Mouse (Mus musculus): Measurements from ENCODE around the gene Tpsb2. TPM values are rescaled to one million over a fixed set of nuclear protein-coding genes. Genes with fewer than 3 reads are reported as not detected.

Gene Tpsb2
- polyA plus RNA-seq, 1 experiment from 2014 or later, result not detected

DNA sequence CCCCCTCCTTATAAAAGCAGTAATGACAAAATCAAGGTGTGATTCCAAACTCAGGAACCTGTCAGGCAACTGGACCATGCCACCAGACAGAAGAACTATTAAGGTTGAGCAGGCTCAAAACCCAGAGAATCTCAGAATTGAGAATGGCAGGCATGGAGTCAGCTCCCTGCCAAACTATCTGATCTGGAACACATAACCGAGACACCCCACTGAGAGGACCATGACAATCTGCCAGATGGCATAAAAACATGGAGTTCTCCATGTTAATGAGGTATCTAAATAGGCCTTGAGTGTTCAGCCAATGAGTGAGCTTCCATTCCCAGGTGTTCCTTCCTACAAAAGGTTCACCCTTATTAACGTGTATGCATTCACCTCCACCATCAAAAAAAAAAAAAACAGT is 4.8 kb upstream of the Tpsb2 start:
- WGBS, result 73% methylated on average over 2 of the region's 2 CpGs
- Histone ChIP-seq H3K9me3 (ENCODE audit: control insufficient read depth, low read length) (no peaks in the 10 kb centered on the region), H3K27me3 (replicated peaks; ENCODE audit: control insufficient read depth, insufficient read depth, low read length) (no peaks in the 10 kb centered on the region), H3K4me1 (replicated peaks; ENCODE audit: control insufficient read depth, insufficient read depth, low read length) (no peaks in the 10 kb centered on the region), H3K27ac (ENCODE audit: low read length) (no peak overlapping the region), H3K4me2 (ENCODE audit: low read length) (no peak overlapping the region), H3K9ac (replicated peaks; ENCODE audit: low read depth, low read length) (no peak overlapping the region), H3K36me3 (ENCODE audit: control insufficient read depth, insufficient read depth) (no peaks in the 10 kb centered on the region), H3K4me3 (replicated peaks; ENCODE audit: low read length) (no peak overlapping the region)
- no peak for ATAC-seq

DNA sequence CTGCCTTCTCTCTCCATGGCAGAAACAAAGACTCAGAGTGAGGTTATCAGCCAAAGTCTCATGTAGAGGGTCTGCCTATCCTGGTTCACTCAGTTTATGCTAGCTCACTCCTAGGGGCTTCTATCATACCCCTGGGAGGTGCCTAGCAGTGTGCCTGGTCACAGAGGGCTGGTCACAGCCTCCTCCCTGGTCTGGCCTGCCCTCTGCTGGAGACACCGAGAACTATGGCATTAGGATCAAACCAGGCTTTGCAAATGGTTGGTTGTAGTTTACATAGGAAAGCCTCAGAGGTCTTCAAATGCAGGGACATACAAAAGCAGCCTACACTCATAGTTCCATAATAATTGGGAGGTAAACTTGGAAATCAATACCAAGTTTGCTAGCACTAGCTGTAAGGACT is 2.4 kb upstream of the Tpsb2 start:
- 0% methylated on average over 1 of the region's 1 CpGs for WGBS
- Histone ChIP-seq H3K4me1 (replicated peaks; ENCODE audit: control insufficient read depth, insufficient read depth, low read length) (no peaks in the 10 kb centered on the region), H3K27me3 (replicated peaks; ENCODE audit: control insufficient read depth, insufficient read depth, low read length) (no peaks in the 10 kb centered on the region), H3K4me2 (ENCODE audit: low read length) (no peak overlapping the region), H3K9me3 (ENCODE audit: control insufficient read depth, low read length) (no peaks in the 10 kb centered on the region), H3K27ac (ENCODE audit: low read length) (no peak overlapping the region), H3K4me3 (replicated peaks; ENCODE audit: low read length) (no peak overlapping the region), H3K36me3 (ENCODE audit: control insufficient read depth, insufficient read depth) (no peaks in the 10 kb centered on the region), H3K9ac (replicated peaks; ENCODE audit: low read depth, low read length) (no peak overlapping the region)
- ATAC-seq, result no peak

DNA sequence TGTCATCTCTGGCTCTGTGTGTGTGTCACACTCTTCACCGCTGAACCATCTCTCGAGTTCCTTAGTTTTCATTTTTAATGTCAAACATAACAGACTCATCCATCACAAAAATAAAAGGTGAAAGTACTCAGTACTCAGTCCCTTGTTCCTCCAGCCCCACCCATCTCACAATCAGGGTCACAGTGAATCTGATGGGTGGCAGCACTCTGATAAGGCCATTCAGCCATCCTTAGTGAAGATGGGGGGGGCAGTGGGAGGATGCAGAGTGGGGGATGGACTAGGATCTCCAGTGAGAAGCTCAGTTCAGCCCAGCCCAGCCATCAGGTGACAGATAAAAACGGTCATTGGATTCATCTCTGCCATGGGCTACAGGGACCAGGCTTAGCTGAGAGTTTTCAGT is 2.9 kb downstream of the Tpsb2 start, which contains the start of gene Tpsg1:
TSS of gene Tpsg1 (plus strand) at position 301 of the 400 bp plus-strand sequence.
- Histone ChIP-seq H3K27me3 (replicated peaks; ENCODE audit: control insufficient read depth, insufficient read depth, low read length) (no peaks in the 10 kb centered on the region), H3K27ac (ENCODE audit: low read length) (no peak within 1 kb of the TSS), H3K4me2 (ENCODE audit: low read length) (no peak within 1 kb of the TSS), H3K9ac (replicated peaks; ENCODE audit: low read depth, low read length) (no peak within 1 kb of the TSS), H3K4me1 (replicated peaks; ENCODE audit: control insufficient read depth, insufficient read depth, low read length) (no peaks in the 10 kb centered on the region), H3K36me3 (ENCODE audit: control insufficient read depth, insufficient read depth) (no peaks in the 10 kb centered on the region), H3K4me3 (replicated peaks; ENCODE audit: low read length) (no peak within 1 kb of the TSS), H3K9me3 (ENCODE audit: control insufficient read depth, low read length) (no peaks in the 10 kb centered on the region)
- WGBS, result 86% methylated on average over 3 of the region's 3 CpGs
- ATAC-seq, result no peak

DNA sequence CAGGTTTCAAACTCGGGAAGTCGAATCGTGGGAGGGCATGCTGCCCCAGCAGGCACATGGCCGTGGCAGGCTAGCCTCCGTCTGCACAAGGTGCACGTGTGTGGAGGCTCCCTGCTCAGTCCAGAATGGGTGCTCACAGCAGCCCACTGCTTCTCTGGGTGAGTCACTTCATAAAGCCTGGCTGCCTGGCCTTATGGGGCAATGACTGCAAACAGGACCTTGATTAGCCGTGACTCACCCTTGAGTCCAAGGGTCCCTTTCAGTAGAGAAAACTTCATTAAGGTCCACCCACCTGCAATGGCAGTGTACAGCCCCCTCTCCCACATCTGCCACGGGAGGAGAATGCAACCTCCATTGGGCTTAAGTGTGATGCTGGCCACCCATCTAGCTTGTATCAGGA is 6.4 kb downstream of the Tpsb2 start:
- no peak for ATAC-seq
- 84% methylated on average over 8 of the region's 8 CpGs for WGBS

DNA sequence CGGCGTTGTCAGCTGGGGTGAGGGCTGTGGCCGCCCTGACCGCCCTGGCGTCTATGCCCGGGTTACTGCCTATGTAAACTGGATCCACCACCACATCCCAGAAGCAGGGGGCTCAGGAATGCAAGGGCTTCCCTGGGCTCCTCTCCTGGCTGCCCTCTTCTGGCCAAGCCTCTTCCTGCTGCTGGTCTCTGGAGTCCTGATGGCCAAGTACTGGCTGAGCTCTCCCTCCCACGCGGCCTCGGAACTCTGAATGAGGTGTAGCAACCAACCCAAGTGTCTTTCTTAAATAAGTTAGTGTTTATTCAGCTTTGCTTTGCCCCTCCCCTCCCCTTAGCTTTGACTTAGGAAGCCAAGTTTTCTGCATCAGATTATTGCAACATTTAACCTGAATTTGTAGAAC is 7.9 kb downstream of the Tpsb2 start:
- Histone ChIP-seq H3K9me3 (ENCODE audit: control insufficient read depth, low read length) (no peaks in the 10 kb centered on the region), H3K27me3 (replicated peaks; ENCODE audit: control insufficient read depth, insufficient read depth, low read length) (no peaks in the 10 kb centered on the region), H3K4me2 (ENCODE audit: low read length) (no peak overlapping the region), H3K9ac (replicated peaks; ENCODE audit: low read depth, low read length) (no peak overlapping the region), H3K36me3 (ENCODE audit: control insufficient read depth, insufficient read depth) (peaks cover 2% of the 10 kb centered on the region; the same call in 1 of the 2 replicates), H3K27ac (ENCODE audit: low read length) (no peak overlapping the region), H3K4me1 (replicated peaks; ENCODE audit: control insufficient read depth, insufficient read depth, low read length) (no peaks in the 10 kb centered on the region), H3K4me3 (replicated peaks; ENCODE audit: low read length) (no peak overlapping the region)
- WGBS, result 43% methylated on average over 9 of the region's 9 CpGs
- no peak for ATAC-seq

More for the DNA sequence above, 6.4 kb downstream of the Tpsb2 start:
- Histone ChIP-seq H3K4me1 (replicated peaks; ENCODE audit: control insufficient read depth, insufficient read depth, low read length) (no peaks in the 10 kb centered on the region), H3K4me2 (ENCODE audit: low read length) (no peak overlapping the region), H3K36me3 (ENCODE audit: control insufficient read depth, insufficient read depth) (peaks cover 2% of the 10 kb centered on the region; the same call in 1 of the 2 replicates), H3K9ac (replicated peaks; ENCODE audit: low read depth, low read length) (no peak overlapping the region), H3K4me3 (replicated peaks; ENCODE audit: low read length) (no peak overlapping the region), H3K27ac (ENCODE audit: low read length) (no peak overlapping the region), H3K27me3 (replicated peaks; ENCODE audit: control insufficient read depth, insufficient read depth, low read length) (no peaks in the 10 kb centered on the region), H3K9me3 (ENCODE audit: control insufficient read depth, low read length) (no peaks in the 10 kb centered on the region)

DNA sequence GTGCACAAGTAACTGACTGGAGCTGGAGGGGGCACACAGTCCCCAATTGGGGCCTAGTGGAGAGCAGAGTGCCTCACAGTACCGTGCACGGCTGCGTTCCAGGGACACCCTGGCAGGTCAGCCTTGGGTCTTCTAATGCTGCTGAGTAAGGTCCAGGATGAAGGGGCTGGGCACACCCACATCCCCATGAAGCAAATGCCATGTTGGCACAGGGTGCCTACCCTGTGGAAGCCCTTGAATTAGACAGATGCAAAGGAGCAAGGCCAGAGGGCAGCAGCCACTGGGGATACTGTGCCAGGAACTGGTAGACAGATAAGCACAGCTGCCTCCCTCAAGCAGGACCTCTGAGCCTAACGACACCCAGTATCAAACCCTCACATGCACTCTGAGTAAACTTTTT is 28.4 kb downstream of the Tpsb2 start:
- Histone ChIP-seq H3K36me3 (ENCODE audit: control insufficient read depth, insufficient read depth) (no peaks in the 10 kb centered on the region), H3K27ac (ENCODE audit: low read length) (no peak overlapping the region), H3K4me1 (replicated peaks; ENCODE audit: control insufficient read depth, insufficient read depth, low read length) (peaks cover 11% of the 10 kb centered on the region), H3K4me2 (ENCODE audit: low read length) (no peak overlapping the region), H3K9ac (replicated peaks; ENCODE audit: low read depth, low read length) (no peak overlapping the region), H3K9me3 (ENCODE audit: control insufficient read depth, low read length) (no peaks in the 10 kb centered on the region), H3K4me3 (replicated peaks; ENCODE audit: low read length) (no peak overlapping the region), H3K27me3 (replicated peaks; ENCODE audit: control insufficient read depth, insufficient read depth, low read length) (no peaks in the 10 kb centered on the region)
- 91% methylated on average over 4 of the region's 4 CpGs for WGBS
- no peak for ATAC-seq

DNA sequence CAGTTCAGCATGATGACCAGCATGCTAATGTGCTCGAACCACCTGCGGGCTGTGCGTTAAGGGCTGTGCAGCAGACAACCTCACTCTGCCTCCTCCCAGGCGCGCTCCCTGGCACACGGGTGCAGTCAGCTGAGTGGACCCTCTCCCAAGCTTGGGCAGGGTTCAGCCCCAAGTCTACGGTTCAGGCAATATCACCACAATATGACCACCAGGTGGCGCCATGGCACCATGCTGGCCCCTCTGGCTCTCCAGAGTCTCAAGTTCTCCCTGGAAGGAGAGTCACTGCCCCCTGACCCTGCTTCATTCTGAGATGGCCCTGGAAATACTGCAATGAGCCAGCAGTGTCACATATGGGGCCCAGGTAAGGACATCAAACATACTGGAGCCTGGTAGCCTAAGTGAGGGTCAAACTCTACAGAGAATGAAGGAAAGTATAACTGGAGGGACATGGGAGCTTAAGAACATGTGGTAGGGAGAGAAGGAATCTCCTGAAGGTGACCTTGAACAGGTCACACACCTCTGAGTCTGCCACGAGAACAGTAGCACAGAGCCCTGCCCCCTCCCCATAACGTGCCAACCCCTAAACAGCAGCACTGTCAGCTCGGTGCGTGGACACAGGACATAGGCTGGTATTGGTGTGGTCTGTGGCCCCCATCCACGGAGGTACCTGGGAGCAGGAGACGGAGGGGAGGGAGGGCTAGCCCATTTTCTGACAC is 31.9 kb downstream of the Tpsb2 start:
- Histone ChIP-seq H3K27me3 (replicated peaks; ENCODE audit: control insufficient read depth, insufficient read depth, low read length) (peaks cover 16% of the 10 kb centered on the region), H3K4me1 (replicated peaks; ENCODE audit: control insufficient read depth, insufficient read depth, low read length) (peaks cover 11% of the 10 kb centered on the region), H3K36me3 (ENCODE audit: control insufficient read depth, insufficient read depth) (no peaks in the 10 kb centered on the region), H3K4me3 (replicated peaks; ENCODE audit: low read length) (no peak overlapping the region), H3K9me3 (ENCODE audit: control insufficient read depth, low read length) (no peaks in the 10 kb centered on the region), H3K4me2 (ENCODE audit: low read length) (no peak overlapping the region), H3K9ac (replicated peaks; ENCODE audit: low read depth, low read length) (no peak overlapping the region), H3K27ac (ENCODE audit: low read length) (no peak overlapping the region)
- 21% methylated on average over 14 of the region's 14 CpGs for WGBS
- peak; percentile 51 for ATAC-seq

DNA sequence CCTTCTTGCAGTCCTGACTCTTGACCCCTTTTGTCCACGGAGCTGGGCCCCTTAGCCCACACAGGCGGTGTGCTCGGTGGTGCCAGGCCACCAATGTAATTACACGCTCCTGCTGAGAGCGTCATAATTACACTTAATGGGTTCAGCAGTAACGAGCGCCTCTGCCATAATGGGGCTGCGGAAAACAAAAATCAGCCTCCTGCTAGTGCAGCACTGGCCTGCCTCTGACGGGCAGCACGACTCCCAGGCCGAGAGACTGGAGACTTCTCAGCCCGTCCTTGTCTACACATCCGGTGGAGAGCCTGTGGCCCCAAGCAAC is 32.4 kb downstream of the Tpsb2 start:
- Histone ChIP-seq H3K4me1 (replicated peaks; ENCODE audit: control insufficient read depth, insufficient read depth, low read length) (peaks cover 11% of the 10 kb centered on the region), H3K4me2 (ENCODE audit: low read length) (no peak overlapping the region), H3K36me3 (ENCODE audit: control insufficient read depth, insufficient read depth) (no peaks in the 10 kb centered on the region), H3K9ac (replicated peaks; ENCODE audit: low read depth, low read length) (no peak overlapping the region), H3K9me3 (ENCODE audit: control insufficient read depth, low read length) (no peaks in the 10 kb centered on the region), H3K4me3 (replicated peaks; ENCODE audit: low read length) (no peak overlapping the region), H3K27me3 (replicated peaks; ENCODE audit: control insufficient read depth, insufficient read depth, low read length) (peaks cover 21% of the 10 kb centered on the region), H3K27ac (ENCODE audit: low read length) (no peak overlapping the region)
- 2% methylated on average over 13 of the region's 13 CpGs for WGBS
- ATAC-seq, result peak; percentile 51

DNA sequence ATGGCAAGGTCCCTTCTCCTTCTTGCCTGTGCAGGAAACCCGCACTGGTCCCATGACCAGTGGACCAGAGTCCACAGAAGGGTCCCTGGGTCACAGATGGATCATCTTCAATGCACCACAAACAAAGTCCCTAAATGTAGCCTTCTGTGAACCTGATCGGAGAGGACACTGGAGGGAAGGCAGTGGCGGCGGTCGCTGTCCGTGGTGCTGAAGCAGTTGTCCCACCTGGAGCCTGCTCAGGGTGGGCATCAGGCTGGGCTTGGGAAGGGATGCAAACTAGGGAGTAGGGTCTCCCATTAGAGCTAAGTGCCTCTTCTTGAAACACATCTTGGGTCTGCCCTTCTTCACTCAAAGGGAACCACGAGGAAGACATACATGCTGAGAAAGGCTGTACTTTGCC is 34.3 kb downstream of the Tpsb2 start:
- H3K36me3 ChIP-seq (ENCODE audit: control insufficient read depth, insufficient read depth), result no peaks in the 10 kb centered on the region
- H3K27me3 ChIP-seq (replicated peaks; ENCODE audit: control insufficient read depth, insufficient read depth, low read length), result peaks cover 27% of the 10 kb centered on the region
- peaks cover 29% of the 10 kb centered on the region for H3K4me1 ChIP-seq (replicated peaks; ENCODE audit: control insufficient read depth, insufficient read depth, low read length)
- H3K27ac ChIP-seq (ENCODE audit: low read length), result no peak overlapping the region
- H3K9ac ChIP-seq (replicated peaks; ENCODE audit: low read depth, low read length), result no peak overlapping the region
- WGBS, result 13% methylated on average over 7 of the region's 7 CpGs
- no peaks in the 10 kb centered on the region for H3K9me3 ChIP-seq (ENCODE audit: control insufficient read depth, low read length)
- no peak overlapping the region for H3K4me2 ChIP-seq (ENCODE audit: low read length)
- H3K4me3 ChIP-seq (replicated peaks; ENCODE audit: low read length), result no peak overlapping the region
- no peak for ATAC-seq

DNA sequence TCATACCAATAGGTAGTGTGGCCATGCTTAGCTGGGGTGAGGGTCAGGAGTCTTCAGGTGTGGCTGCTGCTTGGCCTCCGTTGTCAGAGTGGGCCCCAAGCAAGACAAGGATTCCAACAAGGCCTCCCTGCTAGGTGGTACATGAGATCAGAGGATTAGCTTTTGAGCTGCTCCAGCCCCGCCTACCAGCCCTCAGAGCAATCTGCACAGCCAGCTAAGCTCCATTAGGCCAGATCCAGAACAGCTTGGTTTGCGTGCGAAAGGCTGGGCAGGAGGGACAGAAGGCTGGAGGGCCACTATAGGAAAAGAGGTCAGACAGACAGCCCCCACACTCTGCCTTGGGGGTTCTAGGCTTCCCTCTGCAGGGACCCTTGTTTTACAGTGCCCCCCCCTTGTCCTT is 35.4 kb downstream of the Tpsb2 start:
- no peak overlapping the region for H3K4me2 ChIP-seq (ENCODE audit: low read length)
- H3K9me3 ChIP-seq (ENCODE audit: control insufficient read depth, low read length), result no peaks in the 10 kb centered on the region
- H3K4me3 ChIP-seq (replicated peaks; ENCODE audit: low read length), result no peak overlapping the region
- H3K27me3 ChIP-seq (replicated peaks; ENCODE audit: control insufficient read depth, insufficient read depth, low read length), result peaks cover 27% of the 10 kb centered on the region
- no peak for ATAC-seq
- H3K27ac ChIP-seq (ENCODE audit: low read length), result no peak overlapping the region
- H3K36me3 ChIP-seq (ENCODE audit: control insufficient read depth, insufficient read depth), result no peaks in the 10 kb centered on the region
- WGBS, result 23% methylated on average over 4 of the region's 4 CpGs
- H3K9ac ChIP-seq (replicated peaks; ENCODE audit: low read depth, low read length), result no peak overlapping the region
- H3K4me1 ChIP-seq (replicated peaks; ENCODE audit: control insufficient read depth, insufficient read depth, low read length), result peaks cover 39% of the 10 kb centered on the region

Data from forebrain, embryonic 16.5 days (tissue).